Mouse (Mus musculus) v-Abl transformed pro-B cells (cell line): ENCODE data around the gene Dio1.

Source experiments
- in situ Hi-C, 2 experiments: fragments of 400-800 bp; cut with MboI; formaldehyde crosslinking; loops; one replicate each; pipeline ENCODE4 v1.15.1; 2025; ENCODE audit not compliant: unreplicated experiment in 2 of 2

The Dio1 gene

DNA sequence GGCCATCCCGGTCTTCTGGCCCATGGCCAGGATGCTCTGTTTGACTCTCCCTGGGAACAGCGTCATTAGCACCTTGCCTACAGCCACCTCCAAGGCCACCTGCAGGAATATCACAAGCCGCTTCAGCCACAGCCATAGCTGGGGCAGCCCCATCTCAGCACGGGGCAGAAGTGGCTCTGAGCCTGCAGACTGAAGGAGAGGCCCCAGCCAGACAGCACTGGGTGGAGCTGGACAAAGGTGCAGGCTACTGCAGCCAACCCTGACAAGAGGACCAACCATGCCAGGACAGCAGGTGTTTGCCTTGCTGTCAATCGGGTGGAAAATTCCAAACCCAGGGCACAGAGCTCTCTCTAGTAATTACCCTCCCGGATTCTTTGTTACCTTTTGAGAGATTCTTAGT, at the start of gene Dio1:
Dio1 (minus strand) TSS at position 204 of the 400 bp plus-strand sequence.
- in situ Hi-C loops = no loop called here

DNA sequence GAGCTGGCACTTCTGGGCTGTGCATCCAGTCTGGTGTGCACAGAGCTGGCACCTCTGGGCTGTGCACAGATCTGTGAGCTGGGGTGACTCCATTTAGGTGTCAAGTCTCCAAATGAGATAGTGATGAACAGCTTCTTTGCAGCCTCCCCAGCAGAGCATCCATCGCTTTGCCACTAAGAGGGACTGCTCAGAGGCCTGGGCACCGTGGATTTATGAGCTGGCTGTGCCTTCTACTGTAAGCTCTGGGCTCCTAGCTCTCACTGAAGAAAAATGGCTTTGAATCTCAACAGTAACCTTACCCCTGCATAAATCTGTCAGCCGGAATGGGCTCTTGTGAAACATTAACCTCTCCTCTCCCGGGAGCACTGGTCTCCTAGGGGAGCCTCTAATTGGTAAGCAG, 47.6 kb upstream of the Dio1 start:
- in situ Hi-C loops = loop anchor here in 1 of 2 experiments (5.0 to 25.0 kb wide), 4 partner anchors 102 to 520 kb away; partner anchors contain the start of genes Hspb11, Lrrc42, Ssbp3 and Tceanc2

DNA sequence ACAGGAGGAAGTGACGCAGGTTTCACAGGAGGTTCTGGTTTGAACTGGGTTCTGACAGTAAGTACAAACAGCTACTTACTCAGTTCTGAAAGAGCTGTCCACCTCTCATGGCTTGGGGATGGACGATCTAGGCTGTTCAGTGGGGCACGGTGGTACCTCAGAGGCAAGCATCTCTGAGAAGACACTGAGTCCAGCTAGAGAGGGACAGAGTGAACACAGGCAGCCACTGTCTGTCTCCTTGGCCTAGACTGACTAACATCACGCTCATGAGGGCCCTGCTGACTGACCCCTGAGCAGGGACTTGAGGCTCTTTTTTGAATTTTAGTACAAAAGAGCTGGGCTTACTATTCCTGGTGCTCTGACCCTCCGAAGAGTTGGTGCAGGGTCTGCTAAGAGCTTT, 47.2 kb upstream of the Dio1 start:
- in situ Hi-C loops = loop anchor here in 1 of 2 experiments (5.0 to 25.0 kb wide), 4 partner anchors 102 to 519 kb away; partner anchors contain the start of genes Hspb11, Lrrc42, Ssbp3 and Tceanc2

DNA sequence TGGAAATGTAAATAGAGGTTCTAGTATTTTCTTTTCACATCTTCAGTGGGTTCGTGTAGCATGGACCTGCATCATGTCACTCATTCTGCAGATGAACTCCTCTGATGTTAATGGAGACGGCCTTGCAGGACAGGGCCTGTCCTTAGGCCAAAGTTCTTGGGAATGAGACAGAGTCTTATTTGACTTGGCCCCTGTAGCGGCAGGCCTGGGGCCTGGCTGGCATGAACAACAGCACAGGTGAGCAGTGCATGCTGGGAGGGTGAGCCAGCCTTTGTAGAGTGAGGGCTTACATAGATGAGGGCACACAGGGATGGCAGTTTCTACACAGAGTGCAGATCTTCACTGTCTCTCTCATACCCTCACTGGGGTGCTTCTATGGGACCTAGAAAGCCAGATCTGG, 46.6 kb upstream of the Dio1 start:
- in situ Hi-C loops = loop anchor here in 1 of 2 experiments (5.0 to 25.0 kb wide), 4 partner anchors 101 to 519 kb away; partner anchors contain the start of genes Hspb11, Lrrc42, Ssbp3 and Tceanc2

DNA sequence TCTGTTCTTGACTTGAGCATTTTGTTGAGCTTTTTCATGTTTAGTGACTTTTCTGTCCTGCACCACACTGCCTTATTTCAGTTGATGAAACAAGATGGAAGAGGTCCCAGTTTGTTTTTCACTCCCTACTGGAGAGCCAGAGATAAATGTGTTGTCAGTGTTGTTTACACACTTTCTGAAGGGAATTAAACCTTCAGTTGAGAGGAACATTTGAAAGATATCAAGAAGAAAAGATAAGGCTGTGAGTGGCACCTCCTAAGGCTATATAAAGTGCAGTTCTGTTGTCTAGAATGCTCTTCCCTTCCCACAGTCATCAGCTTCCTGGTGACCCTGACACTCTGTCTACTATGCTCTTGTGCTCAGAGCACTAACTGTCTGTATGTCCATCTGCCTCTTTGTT, 44.4 kb upstream of the Dio1 start:
- in situ Hi-C loops = loop anchor here in 1 of 2 experiments (5.0 to 25.0 kb wide), 4 partner anchors 99 to 517 kb away; partner anchors contain the start of genes Hspb11, Lrrc42, Ssbp3 and Tceanc2

DNA sequence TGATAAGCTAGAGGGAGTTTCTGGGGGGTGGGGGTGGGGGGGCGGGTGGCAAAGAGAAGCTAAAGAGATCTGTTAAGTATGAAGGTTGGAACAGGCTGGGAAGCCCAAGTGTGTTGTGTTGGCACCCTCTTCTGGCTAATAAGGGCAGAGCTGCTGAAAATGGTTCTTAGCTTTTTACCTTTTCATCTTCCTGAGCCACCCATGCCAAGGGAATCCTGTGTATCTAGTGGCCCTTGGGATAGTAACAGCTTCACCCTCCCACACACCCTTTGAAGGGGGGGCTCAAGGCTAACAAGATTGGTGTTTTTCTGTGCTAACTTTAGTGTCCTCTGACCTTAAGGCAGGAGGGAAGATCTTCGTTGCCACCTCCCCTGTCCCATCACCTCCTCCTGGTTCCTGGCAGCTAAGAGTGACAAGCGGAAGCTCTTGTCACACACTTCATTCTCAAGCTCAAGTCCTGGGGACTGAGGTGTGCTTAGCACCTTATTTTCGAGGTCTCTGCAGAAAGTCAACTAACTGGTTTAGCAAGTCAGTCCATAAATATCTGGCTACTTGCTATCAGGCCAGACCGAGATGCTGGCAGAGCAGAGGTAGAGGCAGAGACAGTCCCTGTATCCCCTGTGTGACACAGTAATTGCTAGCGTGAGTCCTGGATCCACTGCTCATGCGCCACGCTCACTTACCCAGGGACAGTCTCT, 42.5 kb upstream of the Dio1 start:
- in situ Hi-C loops = loop anchor here (5.0 to 25.0 kb wide), 7 partner anchors 97 to 712 kb away; partner anchors contain the start of genes Hspb11 (in 2 of the 2), Lrrc42 (in 2 of the 2), Ssbp3 (in 1 of the 2) and Tceanc2 (in 1 of the 2)

DNA sequence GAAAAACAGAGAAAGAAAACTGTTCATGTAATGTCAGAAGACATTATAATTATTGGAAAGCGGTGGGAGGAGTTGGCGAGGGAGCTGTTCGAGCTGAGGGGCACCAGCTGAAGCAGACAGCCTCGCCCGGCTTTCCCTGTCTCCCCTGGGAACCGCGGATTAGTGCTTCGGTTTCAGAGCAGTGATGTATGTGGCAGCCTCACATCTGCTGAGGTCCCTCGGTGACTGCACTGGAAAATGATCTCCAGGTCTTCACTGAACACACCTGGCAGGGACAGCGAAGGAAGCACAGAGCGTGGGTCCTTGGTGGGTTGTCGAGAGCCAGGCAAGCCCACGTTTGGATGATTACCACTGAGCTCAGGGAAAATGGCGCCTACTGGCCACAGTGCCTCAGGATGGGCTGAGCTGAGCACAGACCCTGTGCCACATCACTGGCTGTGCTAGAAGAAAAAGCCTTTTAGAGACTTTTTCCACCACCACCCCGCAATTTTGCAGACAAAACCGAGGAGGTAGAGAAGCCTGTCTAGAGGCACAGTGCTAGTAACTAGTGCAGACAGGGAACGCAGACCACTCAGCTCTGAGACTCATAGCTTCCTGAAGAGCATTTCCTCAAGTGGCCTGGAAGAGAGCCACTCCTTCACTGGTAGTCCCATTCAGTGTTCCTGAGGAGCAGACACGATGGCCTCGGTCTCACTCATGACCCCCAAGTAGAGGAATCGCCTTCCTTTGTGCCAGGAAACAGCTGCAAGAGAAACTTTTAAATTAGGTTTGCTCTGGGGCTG, 41.8 kb upstream of the Dio1 start:
- in situ Hi-C loops = loop anchor here (5.0 to 25.0 kb wide), 4 partner anchors 96 to 711 kb away; partner anchors contain the start of genes Hspb11 (in 1 of the 2) and Lrrc42 (in 1 of the 2)

DNA sequence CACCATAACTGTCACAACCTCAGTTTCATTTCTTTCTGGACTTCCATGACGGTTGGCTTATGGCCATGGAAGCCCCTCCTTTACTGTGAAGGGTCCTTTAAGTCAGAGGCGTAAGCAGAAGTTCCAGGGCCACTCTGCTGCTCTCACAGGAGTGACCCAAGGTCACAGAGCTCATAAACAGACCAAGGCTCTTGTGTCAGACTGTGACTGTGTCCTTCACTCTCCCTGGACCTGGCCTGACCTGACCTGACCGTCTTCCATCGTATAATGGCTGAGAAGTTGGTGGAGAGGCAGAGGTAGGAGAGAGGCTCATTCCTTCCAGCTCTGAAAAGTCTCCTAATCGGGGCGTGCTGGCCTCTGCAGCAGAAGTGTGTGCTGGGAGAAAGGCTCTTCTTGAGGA, 40.3 kb upstream of the Dio1 start:
- in situ Hi-C loops = loop anchor here (5.0 to 25.0 kb wide), 4 partner anchors 95 to 710 kb away; partner anchors contain the start of genes Hspb11 (in 1 of the 2) and Lrrc42 (in 1 of the 2)

DNA sequence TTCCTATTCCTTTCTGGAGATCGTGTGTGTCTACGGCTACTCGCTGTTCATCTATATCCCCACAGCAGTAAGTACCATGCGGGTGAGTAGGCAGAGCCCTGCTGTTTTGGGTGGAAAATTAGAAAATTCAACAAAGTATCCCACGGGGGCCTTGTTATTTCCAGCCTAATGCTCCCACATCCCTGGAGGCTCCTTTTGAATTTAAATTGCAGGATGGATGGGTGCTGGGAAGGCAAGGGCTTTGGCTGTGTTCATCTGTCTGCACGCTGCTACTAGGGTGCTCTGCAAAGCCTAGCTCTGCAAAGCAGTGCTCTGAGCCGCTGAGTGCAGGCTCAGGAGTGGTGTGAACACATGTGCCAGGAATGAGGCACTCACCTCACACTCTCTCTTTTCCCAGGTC, 37.6 kb upstream of the Dio1 start:
- in situ Hi-C loops = loop anchor here (5.0 to 25.0 kb wide), 4 partner anchors 92 to 707 kb away; partner anchors contain the start of genes Hspb11 (in 1 of the 2) and Lrrc42 (in 1 of the 2)

DNA sequence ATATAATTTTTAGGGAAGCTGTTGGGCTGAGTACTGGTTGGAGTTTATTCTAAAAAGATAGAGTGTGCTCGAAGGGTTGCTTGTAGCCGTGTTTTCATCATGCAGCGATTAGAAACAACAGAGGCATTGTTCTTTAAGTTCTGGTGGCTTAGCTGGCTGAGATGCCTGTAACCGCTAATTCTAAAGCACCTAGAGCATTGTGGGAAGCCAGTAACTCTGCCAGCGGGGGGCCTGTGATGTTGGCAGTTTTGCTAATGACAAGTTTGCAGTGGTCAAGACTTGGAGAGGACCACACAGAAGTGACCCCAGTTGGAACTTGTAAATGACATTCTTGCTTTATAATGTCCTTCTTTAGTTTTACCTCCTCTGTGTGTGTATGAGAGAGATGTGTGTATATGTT, 34.4 kb upstream of the Dio1 start:
- in situ Hi-C loops = loop anchor here (10.0 to 25.0 kb wide), 3 partner anchors 354 to 704 kb away; no protein-coding TSS in a partner anchor

DNA sequence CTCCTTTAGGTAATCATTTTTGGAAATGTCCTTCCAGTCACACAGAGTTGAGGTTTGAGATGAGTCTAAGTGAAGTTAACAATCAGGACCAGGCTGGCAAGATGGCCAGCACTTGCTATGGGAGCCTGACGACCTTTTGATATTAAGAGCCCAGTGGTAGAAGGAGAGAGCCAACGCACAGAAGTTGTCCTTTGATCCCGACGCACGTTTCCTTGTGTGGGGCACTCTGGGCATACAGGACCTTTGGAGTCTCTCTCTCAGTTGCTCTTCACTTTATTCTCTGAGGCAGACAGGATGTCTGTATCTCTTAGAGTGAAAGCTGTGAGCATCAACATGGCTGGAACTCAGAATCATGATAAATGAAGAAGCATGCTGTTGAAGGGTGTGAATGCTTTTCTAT, 30.5 kb upstream of the Dio1 start:
- in situ Hi-C loops = loop anchor here in 1 of 2 experiments (25.0 kb wide), 2 partner anchors 350 to 700 kb away; no protein-coding TSS in a partner anchor

DNA sequence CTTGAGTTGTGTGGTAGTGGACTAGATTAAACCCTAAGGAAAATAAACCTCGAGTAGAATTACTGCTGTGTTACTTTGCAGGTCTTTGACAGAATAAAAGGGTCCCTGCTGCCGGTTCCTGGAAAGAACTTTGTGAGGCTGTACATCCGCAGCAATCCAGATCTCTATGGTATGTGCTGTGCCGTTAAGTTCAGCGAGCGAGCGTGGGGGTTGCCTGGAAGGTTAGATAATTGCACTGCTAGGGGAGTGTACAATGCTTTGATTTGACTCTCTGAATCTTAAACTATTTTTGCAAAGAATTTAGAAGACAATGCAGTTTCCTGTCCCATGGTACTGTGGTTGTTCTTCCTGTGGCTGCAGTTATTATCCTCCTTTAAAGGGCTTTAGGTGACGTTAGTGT, 29.4 kb upstream of the Dio1 start:
- in situ Hi-C loops = loop anchor here in 1 of 2 experiments (25.0 kb wide), 2 partner anchors 349 to 699 kb away; no protein-coding TSS in a partner anchor

DNA sequence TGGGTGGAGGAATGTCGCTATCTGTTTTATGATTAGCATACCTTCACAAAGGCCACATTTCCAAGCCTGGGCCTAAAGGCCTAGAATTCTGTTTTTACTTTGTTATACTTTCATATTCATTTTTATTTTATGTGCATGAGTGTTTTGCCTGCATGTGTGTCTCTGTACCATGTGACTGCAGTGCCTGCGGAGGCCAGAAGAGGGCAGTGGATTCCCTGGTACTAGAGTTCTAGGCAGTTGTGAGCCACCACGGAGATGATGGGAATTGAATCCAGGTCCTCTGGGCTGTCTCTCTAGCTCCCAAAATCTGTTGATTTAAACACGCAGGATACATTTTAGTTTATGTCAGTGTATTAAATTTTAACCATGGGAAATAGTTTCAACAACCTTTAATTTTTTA, 26.5 kb upstream of the Dio1 start:
- in situ Hi-C loops = loop anchor here in 1 of 2 experiments (25.0 kb wide), 2 partner anchors 346 to 696 kb away; no protein-coding TSS in a partner anchor

DNA sequence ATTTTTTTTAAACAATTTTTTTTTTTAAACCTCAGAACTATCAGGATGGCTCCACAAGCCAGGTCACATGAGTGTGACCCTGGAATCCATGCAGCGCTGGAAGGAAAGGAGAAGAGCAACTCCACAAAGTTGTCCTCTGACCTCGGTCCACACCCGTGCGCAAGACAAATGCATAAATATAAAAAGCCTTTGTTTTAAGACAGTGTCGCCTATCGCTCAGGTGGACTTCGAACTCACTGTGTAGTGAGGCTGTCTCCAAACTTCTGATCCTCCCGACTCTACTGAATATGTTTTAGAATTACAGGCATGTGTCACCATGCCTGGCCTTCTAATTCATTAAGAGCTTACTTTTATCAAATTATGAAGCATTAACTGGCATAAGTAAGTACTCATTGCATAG, 21.6 kb upstream of the Dio1 start:
- in situ Hi-C loops = loop anchor here in 1 of 2 experiments (25.0 kb wide), 2 partner anchors 341 to 691 kb away; no protein-coding TSS in a partner anchor

DNA sequence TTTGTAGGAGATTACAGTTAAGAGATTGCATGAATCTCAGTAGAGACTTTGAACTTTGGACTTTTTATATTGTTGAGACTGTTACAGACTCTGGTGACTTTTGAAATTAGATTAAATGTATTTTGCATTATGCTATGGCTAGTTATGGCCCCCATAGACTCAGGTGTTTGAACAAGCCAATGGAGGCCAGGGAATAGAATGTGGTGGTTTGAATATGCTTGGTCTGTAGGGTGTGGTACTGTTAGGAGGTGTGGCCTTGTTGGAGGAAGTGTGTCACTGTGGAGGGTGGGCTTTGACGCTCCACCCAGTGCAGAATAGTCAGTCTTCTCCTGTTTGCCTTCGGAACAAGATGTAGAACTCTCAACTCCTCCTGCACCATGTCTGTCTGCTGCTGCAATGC, 16.1 kb upstream of the Dio1 start:
- in situ Hi-C loops = no loop called here

DNA sequence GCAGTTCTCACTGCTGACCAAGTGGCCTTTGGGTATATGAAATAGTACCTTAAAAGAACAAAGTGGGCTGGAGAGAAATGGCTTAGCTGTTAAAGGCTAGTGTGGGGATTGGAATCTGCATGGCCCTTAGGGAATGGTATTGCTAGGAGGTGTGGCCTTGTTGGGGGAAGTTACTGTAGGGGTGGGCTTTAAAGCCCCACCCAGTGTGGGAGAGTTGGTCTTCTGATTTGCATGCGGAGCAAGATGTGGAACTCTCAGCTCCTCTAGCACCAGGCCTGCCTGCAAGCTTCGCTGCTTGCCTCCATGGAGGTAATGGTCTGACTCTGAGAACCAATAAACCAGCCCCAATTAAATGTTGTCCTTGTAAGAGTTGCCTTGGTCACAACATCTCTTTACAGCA, 14.1 kb upstream of the Dio1 start:
- in situ Hi-C loops = no loop called here

DNA sequence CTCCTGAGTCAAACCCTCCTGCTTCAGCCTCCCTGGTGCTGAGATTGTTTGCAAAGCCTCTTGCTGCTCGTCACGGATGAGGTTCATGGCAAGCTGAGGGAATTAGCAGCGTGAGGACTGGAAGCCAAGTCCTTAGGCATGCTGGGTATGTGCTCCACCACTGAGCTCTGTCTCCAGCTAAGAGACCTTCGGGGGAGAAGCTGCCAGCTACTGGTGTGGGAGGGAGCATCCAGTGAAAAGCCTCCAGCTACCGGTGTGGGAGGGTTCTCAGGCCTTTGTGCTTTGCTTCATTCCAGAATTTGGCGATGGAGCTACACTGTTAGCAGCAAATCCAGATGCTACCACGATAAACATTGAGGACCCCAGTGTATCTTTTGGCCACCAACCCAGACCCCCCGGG, 11.7 kb upstream of the Dio1 start:
- in situ Hi-C loops = no loop called here

DNA sequence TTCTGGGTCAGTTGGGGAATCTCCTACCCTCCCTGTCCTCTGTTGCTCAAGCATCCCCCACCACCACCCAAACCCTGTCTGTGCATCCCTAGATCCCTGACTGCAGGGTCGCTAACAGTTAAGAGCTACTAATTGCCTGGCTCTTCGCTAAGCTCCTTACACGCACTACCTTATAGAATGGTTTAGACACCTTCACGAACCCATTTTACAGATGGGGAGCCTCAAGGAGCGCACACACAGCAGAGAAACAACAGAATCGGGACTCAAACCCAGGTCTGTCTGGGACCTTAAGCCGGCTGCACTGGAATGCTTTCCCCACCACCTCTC, 7.5 kb upstream of the Dio1 start:
- in situ Hi-C loops = loop anchor here (5.0 kb wide), 1 partner anchor 62 kb away; the partner anchor contains the start of genes Hspb11 (in 2 of the 2) and Lrrc42 (in 2 of the 2)

DNA sequence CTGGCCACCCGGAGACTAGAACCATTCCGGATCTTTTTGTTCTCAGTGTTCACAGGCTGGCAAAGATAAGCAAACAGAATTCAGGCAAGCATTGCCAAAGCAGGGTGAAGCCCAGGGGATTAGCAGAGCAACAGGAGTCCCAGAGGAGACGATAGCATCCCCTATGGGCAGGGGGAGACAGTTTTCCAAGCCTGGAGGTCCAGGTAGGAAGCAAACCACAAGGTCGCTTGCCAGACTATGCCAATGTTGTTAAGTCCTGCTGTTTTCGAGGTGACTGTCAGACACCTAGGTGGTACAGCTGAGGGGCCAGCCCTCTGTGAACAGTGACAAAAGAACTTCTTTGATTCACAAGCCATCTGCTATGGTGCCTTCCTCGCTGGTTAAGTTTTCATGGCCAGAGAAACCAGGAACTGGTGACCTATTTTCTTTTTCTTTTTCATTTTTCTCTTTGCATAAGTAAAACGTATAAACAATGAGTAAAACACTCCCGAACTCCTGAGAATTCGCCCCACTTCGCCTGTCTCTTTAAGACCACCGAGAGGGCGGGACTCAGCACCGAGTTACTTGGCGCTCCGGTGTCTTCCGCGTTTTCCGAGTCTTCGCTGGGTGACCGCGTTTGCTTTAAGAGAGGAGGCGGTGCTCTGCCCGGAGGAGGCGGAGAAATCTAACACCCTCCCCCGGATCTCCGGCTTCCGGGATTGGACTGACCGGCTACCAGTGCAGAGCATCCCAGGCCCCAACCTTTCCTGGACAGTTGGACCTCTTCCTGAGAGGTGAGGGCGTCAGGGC, 6.9 kb upstream of the Dio1 start, which contains the start of gene Yipf1:
Yipf1 (plus strand) TSS at position 674 of the 789 bp plus-strand sequence.
- in situ Hi-C loops = loop anchor here (5.0 kb wide), 1 partner anchor 62 kb away; the partner anchor contains the start of genes Hspb11 (in 2 of the 2) and Lrrc42 (in 2 of the 2)
